Mouse (Mus musculus) cerebellum, adult 2 months (tissue): ENCODE data around the gene Tmem108.

ENCODE experiments used
- CTCF ChIP-seq: fragments of 200-500 bp; IDR thresholded peaks from 2 replicates; pipeline ENCODE4 v1.5.1; 2011; ENCODE audit warnings: low read depth, mild to moderate bottlenecking, control low read depth, low read length, moderate library complexity, borderline replicate concordance; ENCODE audit not compliant: insufficient read depth
- POLR2A ChIP-seq: fragments of 200-500 bp; IDR thresholded peaks from 2 replicates; pipeline ENCODE4 v1.6.1; 2011; ENCODE audit warnings: low read length, control low read depth, borderline replicate concordance; ENCODE audit not compliant: insufficient read depth

DNA sequence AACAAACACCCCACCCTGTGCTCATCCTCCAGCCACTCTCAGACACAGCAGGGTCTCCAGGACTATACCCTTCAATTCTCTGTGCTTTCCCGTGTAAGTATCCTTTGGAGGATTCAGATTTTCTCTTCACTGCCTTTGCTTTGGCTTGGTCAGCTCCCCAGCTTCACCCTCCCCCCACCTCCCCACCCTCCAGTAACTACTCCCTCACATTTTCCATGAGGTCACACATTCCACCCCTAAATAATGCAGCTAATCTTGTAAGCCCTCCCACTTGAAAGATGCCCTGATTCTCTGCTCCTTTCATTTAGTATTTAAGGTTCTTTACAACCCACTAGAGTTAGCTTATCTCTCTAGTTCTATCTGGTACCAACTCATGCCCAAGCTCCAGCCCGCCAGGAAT lies 82.4 kb downstream of the Tmem108 start:
- no peak for TF ChIP-seq CTCF
- no peak for TF ChIP-seq POLR2A
